Mouse (Mus musculus) cerebellum, adult 2 months (tissue): ENCODE data around the gene Hist1h4c. TPM values are rescaled to one million over a fixed set of nuclear protein-coding genes. Genes with fewer than 3 reads are reported as not detected.
"Not testable (repeated sequence)": the region's sequence is repeated elsewhere in the genome, so short reads cannot be mapped to it uniquely, and the experiment has no call there.

Experiments used
- DNase-seq, 2 experiments: peaks; one replicate each; pipeline ENCODE4 v3.0.0; 2021
- H3K27ac ChIP-seq: fragments of 200-500 bp; 2 replicates; pipeline ENCODE4 v1.5.1; 2012; ENCODE audit warnings: low read length, control low read depth, inconsistent platforms; ENCODE audit not compliant: insufficient read depth
- H3K27me3 ChIP-seq: fragments of 200-500 bp; 2 replicates; pipeline ENCODE4 v1.6.1; 2012; ENCODE audit warnings: inconsistent platforms, mild to moderate bottlenecking, low read length, moderate library complexity; ENCODE audit not compliant: control insufficient read depth, insufficient read depth
- H3K4me1 ChIP-seq: fragments of 200-500 bp; 2 replicates; pipeline ENCODE4 v1.6.1; 2011; ENCODE audit warnings: low read length; ENCODE audit not compliant: control insufficient read depth, insufficient read depth
- H3K4me3 ChIP-seq: fragments of 200-500 bp; replicated peaks from 2 replicates; pipeline ENCODE3; 2011; ENCODE audit warnings: mild to moderate bottlenecking, low read depth, low read length, control low read depth; ENCODE audit not compliant: insufficient read depth
- CTCF ChIP-seq: fragments of 200-500 bp; IDR thresholded peaks from 2 replicates; pipeline ENCODE4 v1.5.1; 2011; ENCODE audit warnings: low read depth, mild to moderate bottlenecking, control low read depth, low read length, moderate library complexity, borderline replicate concordance; ENCODE audit not compliant: insufficient read depth
- POLR2A ChIP-seq: fragments of 200-500 bp; IDR thresholded peaks from 2 replicates; pipeline ENCODE4 v1.6.1; 2011; ENCODE audit warnings: low read length, control low read depth, borderline replicate concordance; ENCODE audit not compliant: insufficient read depth
- WGBS: fragments of 180-500 bp; shearing (Covaris S2); methylation state at CpG from one replicate; pipeline ENCODE4 v1.1.7; 2018; 5-methylcytosine and 5-hydroxymethylcytosine counted together
- polyA plus RNA-seq: library from polyadenylated mRNA; depleted of rRNA; stranded (reverse); fragments of >200 nt; gene quantifications from 2 replicates; pipeline ENCODE4 v1.2.3, GENCODE M21; 2012

Hist1h4c gene
- polyA plus RNA-seq, 1 experiment, result 5.8 TPM

DNA sequence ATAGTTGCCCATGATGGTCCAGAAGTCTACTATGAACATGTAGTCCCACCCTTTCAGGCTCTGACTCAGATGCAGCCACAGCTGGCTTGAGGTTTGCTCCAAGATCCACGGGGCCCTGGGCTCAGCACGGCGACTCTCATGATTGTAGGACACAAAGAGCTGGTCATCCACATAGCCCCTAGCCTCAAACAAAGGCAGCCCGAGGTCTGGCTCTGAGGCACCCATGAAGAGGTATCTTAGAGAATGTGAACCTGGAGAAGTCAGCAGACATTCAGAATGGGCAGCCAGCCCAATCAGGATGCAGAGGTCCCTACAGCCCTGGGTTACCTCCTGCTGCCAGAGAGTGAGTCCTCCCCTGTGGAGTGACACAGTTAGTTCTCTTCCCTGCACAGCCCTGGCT lies 9.8 kb upstream of the Hist1h4c start:
- no peaks in the 10 kb centered on the region for H3K4me1 ChIP-seq
- TF ChIP-seq POLR2A (no peak), CTCF (no peak)
- no peaks in the 10 kb centered on the region for H3K27me3 ChIP-seq
- WGBS, result 81% methylated on average over 4 of the region's 4 CpGs
- no peak overlapping the region for H3K4me3 ChIP-seq
- H3K27ac ChIP-seq, result no peak overlapping the region
- DNase-seq, result no peak

DNA sequence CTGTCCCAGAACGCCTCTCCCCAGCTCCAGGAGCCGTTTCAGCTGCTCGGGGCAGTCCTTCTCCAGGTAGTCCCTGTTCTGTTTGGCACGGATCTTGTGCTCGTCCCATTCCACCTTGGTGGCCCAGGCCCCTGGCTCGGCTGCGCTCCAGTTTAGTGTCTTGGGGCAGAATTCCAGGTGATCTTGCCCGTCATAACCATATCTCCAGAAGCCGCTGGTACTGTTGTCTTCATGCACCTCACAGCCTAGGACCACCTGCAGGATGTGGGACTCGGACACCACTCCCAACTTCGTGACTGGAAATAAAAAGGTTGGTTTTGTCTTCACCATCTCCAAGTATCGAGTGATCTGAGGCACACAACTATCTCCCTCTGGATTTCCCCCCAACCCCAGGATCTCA lies 8.5 kb upstream of the Hist1h4c start:
- no peak for DNase-seq
- Histone ChIP-seq H3K4me1 (no peaks in the 10 kb centered on the region), H3K4me3 (no peak overlapping the region), H3K27me3 (no peaks in the 10 kb centered on the region), H3K27ac (no peak overlapping the region)
- TF ChIP-seq POLR2A (no peak), CTCF (no peak)
- WGBS, result 94% methylated on average over 12 of the region's 12 CpGs

DNA sequence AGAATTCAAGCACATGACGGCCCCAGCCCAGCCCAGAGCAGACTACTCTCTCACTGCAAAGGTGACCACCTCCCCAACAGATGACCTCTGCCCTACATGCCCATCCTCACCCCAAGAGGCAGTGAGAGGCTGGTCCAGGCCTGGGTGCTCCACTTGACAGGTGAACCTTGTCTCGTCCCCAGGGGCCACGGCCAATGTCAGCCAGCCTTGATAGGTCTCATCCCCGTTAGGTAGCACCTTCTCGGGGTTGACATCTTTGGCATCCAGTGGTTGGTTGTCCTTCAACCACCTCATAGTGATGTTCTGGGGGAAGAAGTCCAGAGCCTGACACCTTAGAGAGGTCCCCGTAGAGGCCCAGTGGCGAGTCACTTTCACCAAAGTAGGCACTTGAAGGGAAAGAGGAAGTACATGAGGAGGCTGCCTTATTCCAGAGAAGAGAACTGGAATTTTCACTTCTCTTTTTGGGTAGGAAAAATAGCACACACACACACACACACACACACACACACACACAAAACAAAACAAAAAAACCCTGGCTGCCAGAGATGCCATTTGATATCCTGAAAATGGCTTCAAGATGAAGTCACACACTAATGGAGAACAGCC lies 7.6 kb upstream of the Hist1h4c start:
- no peaks in the 10 kb centered on the region for H3K27me3 ChIP-seq
- no peak for TF ChIP-seq CTCF
- no peak for TF ChIP-seq POLR2A
- no peak overlapping the region for H3K4me3 ChIP-seq
- no peak for DNase-seq
- no peaks in the 10 kb centered on the region for H3K4me1 ChIP-seq
- WGBS, result 93% methylated on average over 7 of the region's 7 CpGs
- H3K27ac ChIP-seq, result no peak overlapping the region

DNA sequence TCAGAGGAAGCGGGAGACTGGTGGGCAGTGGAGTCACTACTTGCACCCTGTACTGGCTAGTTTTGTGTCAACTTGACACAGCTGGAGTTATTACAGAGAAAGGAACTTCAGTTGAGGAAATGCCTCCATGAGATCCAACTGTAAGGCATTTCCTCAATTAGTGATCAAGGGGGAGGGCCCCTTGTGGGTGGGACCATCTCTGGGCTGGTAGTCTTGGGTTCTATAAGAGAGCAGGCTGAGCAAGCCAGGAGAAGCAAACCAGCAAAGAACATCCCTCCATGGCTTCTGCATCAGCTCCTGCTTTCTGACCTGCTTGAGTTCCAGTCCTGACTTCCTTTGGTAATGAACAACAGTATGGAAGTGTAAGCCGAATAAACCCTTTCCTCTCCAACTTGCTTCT lies 4.5 kb upstream of the Hist1h4c start:
- not testable (repeated sequence) for H3K27ac ChIP-seq, H3K4me3 ChIP-seq, DNase-seq, H3K4me1 ChIP-seq, H3K27me3 ChIP-seq
- WGBS, result 88% methylated on average over 2 of the region's 2 CpGs

DNA sequence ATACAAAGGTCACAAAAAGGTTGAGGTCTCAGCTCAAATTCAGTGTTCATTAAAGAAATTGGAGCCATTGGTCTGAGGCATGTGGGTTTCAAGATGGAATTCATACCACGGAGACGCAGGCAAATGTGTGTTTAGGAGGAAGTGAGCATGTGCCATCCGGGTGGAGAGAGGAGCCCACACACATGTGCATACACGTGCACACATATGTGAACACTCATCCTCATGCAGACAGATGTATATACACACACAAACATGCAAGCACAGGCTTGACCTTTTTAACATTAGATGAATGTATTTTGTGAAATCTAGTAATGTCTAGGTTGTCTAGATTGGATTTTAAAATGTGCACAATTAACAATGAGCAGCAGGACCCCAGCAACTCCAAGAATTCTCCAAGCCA lies 4.0 kb upstream of the Hist1h4c start:
- no peak for DNase-seq
- Histone ChIP-seq H3K4me3 (no peak overlapping the region), H3K4me1 (no peaks in the 10 kb centered on the region), H3K27me3 (no peaks in the 10 kb centered on the region), H3K27ac (no peak overlapping the region)
- TF ChIP-seq POLR2A, result no peak
- no peak for TF ChIP-seq CTCF
- 77% methylated on average over 4 of the region's 4 CpGs for WGBS

DNA sequence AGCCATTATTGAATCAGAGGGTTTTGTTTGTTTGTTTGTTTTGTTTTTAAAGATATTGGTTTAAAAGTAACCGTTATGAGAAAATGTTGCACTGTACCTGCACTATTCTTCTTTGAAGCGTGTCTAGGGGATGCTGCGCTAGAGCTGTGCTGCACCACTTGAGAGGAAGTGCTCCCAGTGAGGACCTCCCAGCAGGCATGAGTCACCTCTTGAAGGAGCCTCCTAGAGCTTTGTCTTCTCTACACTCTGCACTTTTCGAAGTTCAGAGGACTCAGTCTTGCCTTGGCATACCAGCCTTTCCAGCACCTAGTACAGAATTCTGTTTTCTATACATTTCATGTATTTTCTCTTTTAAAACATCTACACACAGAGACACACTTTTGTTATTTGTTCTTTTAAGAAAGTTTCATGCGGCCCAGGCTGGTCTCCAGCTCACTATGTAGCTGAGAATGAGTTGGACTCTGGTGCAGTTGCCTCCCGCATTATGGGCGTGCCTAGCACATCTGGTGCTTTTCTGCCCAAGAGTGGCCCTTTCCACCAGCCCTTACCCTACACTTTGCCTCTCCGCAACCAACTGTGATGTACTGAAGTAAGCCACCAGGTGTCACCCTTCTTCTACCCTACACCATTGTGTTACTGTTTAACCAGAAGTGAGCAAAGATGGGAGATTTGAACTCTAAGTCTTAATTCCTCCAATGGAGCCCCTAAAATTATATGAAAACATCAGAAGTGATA lies 2.7 kb upstream of the Hist1h4c start:
- TF ChIP-seq POLR2A, result no peak
- peak; percentile 73 for TF ChIP-seq CTCF
- Histone ChIP-seq H3K4me3 (no peak overlapping the region), H3K27ac (no peak overlapping the region), H3K4me1 (no peaks in the 10 kb centered on the region), H3K27me3 (no peaks in the 10 kb centered on the region)
- WGBS, result 26% methylated on average over 8 of the region's 8 CpGs
- peak; percentile 67 for DNase-seq

DNA sequence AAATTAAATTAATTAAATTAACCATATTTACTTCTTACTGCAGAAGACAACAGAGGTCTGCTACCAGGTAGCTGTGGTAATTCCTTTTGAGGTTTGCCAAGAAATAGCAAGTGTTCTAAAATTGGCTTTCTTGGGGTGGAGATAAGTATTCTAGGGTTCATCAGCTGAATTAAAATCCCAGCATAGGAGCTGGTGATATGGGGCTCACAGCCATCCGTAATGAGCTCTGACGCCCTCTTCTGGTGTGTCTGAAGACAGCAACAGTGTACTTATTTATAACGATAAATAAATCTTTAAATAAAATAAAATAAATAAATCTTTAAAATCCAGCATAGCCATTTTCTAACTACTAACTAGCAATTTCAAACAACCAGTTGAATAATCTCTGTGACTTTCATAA lies 1.5 kb upstream of the Hist1h4c start:
- H3K4me3 ChIP-seq, result no peak overlapping the region
- no peaks in the 10 kb centered on the region for H3K27me3 ChIP-seq
- 66% methylated on average over 3 of the region's 3 CpGs for WGBS
- TF ChIP-seq CTCF (no peak), POLR2A (no peak)
- no peaks in the 10 kb centered on the region for H3K4me1 ChIP-seq
- H3K27ac ChIP-seq, result no peak overlapping the region
- DNase-seq, result no peak

DNA sequence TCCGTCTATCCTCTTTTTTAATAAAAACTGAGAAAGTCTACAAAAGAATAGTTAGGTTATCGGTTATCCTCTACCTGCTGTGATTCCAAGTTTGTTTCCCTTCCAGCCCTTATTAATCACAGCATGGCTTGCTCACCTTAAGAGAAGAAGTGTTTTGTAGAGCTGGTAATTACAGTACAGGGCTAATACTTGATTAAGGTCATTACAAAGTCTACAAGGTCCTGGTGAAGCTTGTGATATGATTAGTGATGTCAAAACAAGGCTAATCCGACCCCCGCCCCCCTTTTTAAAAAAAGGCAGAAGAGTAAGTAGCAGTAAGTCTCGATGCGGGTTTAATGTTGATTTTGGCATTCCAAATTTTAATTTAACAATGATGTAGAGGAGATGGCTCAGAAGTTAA lies 742 bp upstream of the Hist1h4c start:
- Histone ChIP-seq H3K27ac (no peak overlapping the region), H3K27me3 (no peaks in the 10 kb centered on the region), H3K4me1 (no peaks in the 10 kb centered on the region), H3K4me3 (no peak overlapping the region)
- 66% methylated on average over 6 of the region's 6 CpGs for WGBS
- DNase-seq, result no peak
- TF ChIP-seq CTCF (no peak), POLR2A (no peak)
